Mouse (Mus musculus): ENCODE results near the gene Nup85.

Gene Nup85

DNA sequence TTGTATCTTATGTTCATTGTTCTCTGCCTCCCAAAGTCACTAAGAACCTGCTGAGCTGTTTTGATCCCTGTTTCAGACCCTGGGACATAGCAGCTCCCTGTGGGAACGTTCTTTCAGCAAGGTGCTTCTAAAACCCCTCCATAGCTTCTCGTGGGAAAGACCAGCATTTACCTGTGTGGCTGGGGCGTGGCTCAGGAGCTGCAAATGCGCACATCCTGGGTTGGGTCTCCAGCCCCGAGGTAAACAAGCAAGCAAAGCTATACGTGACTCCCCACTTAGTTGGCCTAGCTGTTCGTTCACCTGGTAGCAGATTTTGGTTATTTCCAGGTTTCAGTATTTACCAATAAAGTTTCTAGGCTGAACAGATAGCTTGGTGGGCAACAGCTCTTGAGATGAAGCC, 68.0 kb downstream of the Nup85 start:
- no peak for DNase-seq (ENCODE audit: low spot score in 2 of 2)

DNA sequence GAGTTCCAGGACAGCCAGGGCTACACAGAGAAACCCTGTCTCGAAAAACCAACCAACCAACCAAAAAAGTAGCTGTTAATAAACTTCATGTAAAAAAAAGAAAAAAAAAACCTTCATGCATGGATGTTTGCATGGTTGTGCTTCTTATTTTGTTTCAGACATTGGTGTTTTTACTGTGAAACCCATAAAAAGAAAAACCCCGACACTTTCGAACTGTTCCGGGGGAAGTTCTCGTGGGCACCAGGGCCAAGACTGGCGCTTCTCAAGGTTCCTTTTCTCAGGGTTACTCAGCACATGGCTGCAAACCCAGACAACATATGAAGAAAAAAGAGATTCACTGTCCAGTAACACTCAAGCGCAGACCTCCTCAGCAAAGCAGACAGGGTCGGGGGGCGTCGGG, 68.6 kb downstream of the Nup85 start:
- DNase-seq (ENCODE audit: low spot score in 2 of 2): no peak
